Mouse (Mus musculus) hindbrain, embryonic 10.5 days (tissue): ENCODE data around the gene 0610010K14Rik. TPM values are rescaled to one million over a fixed set of nuclear protein-coding genes. Genes with fewer than 3 reads are reported as not detected.
A peak's percentile ranks its signal among the peaks of the same experiment; 100 is the strongest.

Experiments used
- DNase-seq: peaks from one replicate; pipeline ENCODE4 v3.0.0-alpha.2; 2017; ENCODE audit warnings: low spot score
- H3K27ac ChIP-seq: fragments of 300-500 bp; sonication (generic); 2 replicates; pipeline ENCODE4 v1.5.1; 2016; ENCODE audit warnings: mild to moderate bottlenecking, moderate library complexity
- H3K27me3 ChIP-seq: fragments of 300-500 bp; sonication (generic); 2 replicates; pipeline ENCODE4 v1.6.1; 2016; ENCODE audit warnings: mild to moderate bottlenecking; ENCODE audit not compliant: poor library complexity, insufficient read depth, severe bottlenecking
- H3K36me3 ChIP-seq: fragments of 300-500 bp; sonication (generic); 2 replicates; pipeline ENCODE4 v1.6.1; 2016; ENCODE audit warnings: mild to moderate bottlenecking, moderate library complexity
- H3K4me1 ChIP-seq: fragments of 300-500 bp; sonication (generic); replicated peaks from 2 replicates; pipeline ENCODE4 v1.6.1; 2016; ENCODE audit warnings: mild to moderate bottlenecking
- H3K4me3 ChIP-seq: fragments of 300-500 bp; sonication (generic); 2 replicates; pipeline ENCODE4 v1.5.1; 2016; ENCODE audit warnings: mild to moderate bottlenecking, moderate library complexity
- H3K9me3 ChIP-seq: fragments of 300-500 bp; sonication (generic); 2 replicates; pipeline ENCODE4 v1.6.1; 2016; ENCODE audit warnings: mild to moderate bottlenecking, moderate library complexity
- WGBS: fragments of 180-500 bp; shearing (Covaris S2); methylation state at CpG from one replicate; pipeline ENCODE4 v1.1.7; 2016; 5-methylcytosine and 5-hydroxymethylcytosine counted together
- polyA plus RNA-seq: library from polyadenylated mRNA; unstranded; fragments of >200 nt; fragmentation: Nextera tagmentation; extraction: Ambion mirVana; gene quantifications from 2 replicates; pipeline ENCODE4 v1.2.1, GENCODE M21; 2016

Gene 0610010K14Rik
- polyA plus RNA-seq, 1 experiment from 2014 or later, result 261 TPM

GRCm38 (mm10) chr11:70208778-70209388, 28.8 kb downstream of the 0610010K14Rik start:
- Histone ChIP-seq H3K27ac (no peak overlapping the region), H3K9me3 (no peaks in the 10 kb centered on the region), H3K4me1 (peaks cover 4% of the 10 kb centered on the region), H3K36me3 (no peaks in the 10 kb centered on the region), H3K27me3 (peaks cover 20% of the 10 kb centered on the region), H3K4me3 (no peak overlapping the region)
- 75% methylated on average over 5 of the region's 5 CpGs for WGBS
- DNase-seq, result no peak

GRCm38 (mm10) chr11:70207283-70207682, 30.4 kb downstream of the 0610010K14Rik start:
- Histone ChIP-seq H3K4me3 (no peak overlapping the region), H3K27me3 (peaks cover 4% of the 10 kb centered on the region), H3K27ac (no peak overlapping the region), H3K4me1 (no peaks in the 10 kb centered on the region), H3K9me3 (no peaks in the 10 kb centered on the region), H3K36me3 (no peaks in the 10 kb centered on the region)
- WGBS, result 89% methylated on average over 7 of the region's 7 CpGs
- DNase-seq, result no peak

- H3K4me1 ChIP-seq, result no peaks in the 10 kb centered on the region
- WGBS, result 81% methylated on average over 2 of the region's 2 CpGs
Measured at GRCm38 (mm10) chr11:70206801-70207200, 30.9 kb downstream of the 0610010K14Rik start.

GRCm38 (mm10) chr11:70201691-70202090, 36.0 kb downstream of the 0610010K14Rik start:
- peaks cover 12% of the 10 kb centered on the region; the same call in 1 of the 2 replicates for H3K4me1 ChIP-seq
- peak; percentile 84 for DNase-seq
- WGBS, result 41% methylated on average over 5 of the region's 5 CpGs

More at GRCm38 (mm10) chr11:70206801-70207200, 30.9 kb downstream of the 0610010K14Rik start:
- DNase-seq, result no peak
- H3K27ac ChIP-seq, result no peak overlapping the region
- H3K36me3 ChIP-seq, result no peaks in the 10 kb centered on the region
- H3K9me3 ChIP-seq, result no peaks in the 10 kb centered on the region
- H3K27me3 ChIP-seq, result no peaks in the 10 kb centered on the region
- H3K4me3 ChIP-seq, result no peak overlapping the region

GRCm38 (mm10) chr11:70200036-70200608, 37.6 kb downstream of the 0610010K14Rik start:
- peaks cover 12% of the 10 kb centered on the region; the same call in 1 of the 2 replicates for H3K4me1 ChIP-seq
- no peaks in the 10 kb centered on the region for H3K36me3 ChIP-seq
- no peak overlapping the region for H3K4me3 ChIP-seq
- no peak for DNase-seq
- H3K27me3 ChIP-seq, result no peaks in the 10 kb centered on the region
- 86% methylated on average over 5 of the region's 5 CpGs for WGBS
- no peaks in the 10 kb centered on the region for H3K9me3 ChIP-seq
- H3K27ac ChIP-seq, result no peak overlapping the region

More at GRCm38 (mm10) chr11:70201691-70202090, 36.0 kb downstream of the 0610010K14Rik start:
- H3K9me3 ChIP-seq, result no peaks in the 10 kb centered on the region
- no peaks in the 10 kb centered on the region for H3K36me3 ChIP-seq
- no peak overlapping the region for H3K27ac ChIP-seq
- no peak overlapping the region for H3K4me3 ChIP-seq
- H3K27me3 ChIP-seq, result no peaks in the 10 kb centered on the region

- H3K36me3 ChIP-seq, result no peaks in the 10 kb centered on the region
- no peak overlapping the region for H3K27ac ChIP-seq
- no peaks in the 10 kb centered on the region for H3K9me3 ChIP-seq
- DNase-seq, result no peak
- 85% methylated on average over 8 of the region's 8 CpGs for WGBS
- H3K4me3 ChIP-seq, result no peak overlapping the region
- no peaks in the 10 kb centered on the region for H3K27me3 ChIP-seq
- peaks cover 12% of the 10 kb centered on the region; the same call in 1 of the 2 replicates for H3K4me1 ChIP-seq
Measured at GRCm38 (mm10) chr11:70199107-70199506, 38.6 kb downstream of the 0610010K14Rik start.

- H3K27ac ChIP-seq, result no peak overlapping the region
- H3K36me3 ChIP-seq, result no peaks in the 10 kb centered on the region
- DNase-seq, result no peak
- H3K9me3 ChIP-seq, result no peaks in the 10 kb centered on the region
- H3K27me3 ChIP-seq, result no peaks in the 10 kb centered on the region
- 91% methylated on average over 3 of the region's 3 CpGs for WGBS
- no peak overlapping the region for H3K4me3 ChIP-seq
- peaks cover 12% of the 10 kb centered on the region; the same call in 1 of the 2 replicates for H3K4me1 ChIP-seq
Measured at GRCm38 (mm10) chr11:70198332-70198731, 39.4 kb downstream of the 0610010K14Rik start.

GRCm38 (mm10) chr11:70193354-70194285, 44.1 kb downstream of the 0610010K14Rik start:
- no peak for DNase-seq
- H3K27ac ChIP-seq, result no peak overlapping the region
- H3K9me3 ChIP-seq, result no peaks in the 10 kb centered on the region
- H3K36me3 ChIP-seq, result no peaks in the 10 kb centered on the region
- 63% methylated on average over 11 of the region's 11 CpGs for WGBS
- no peak overlapping the region for H3K4me3 ChIP-seq
- H3K27me3 ChIP-seq, result no peaks in the 10 kb centered on the region
- no peaks in the 10 kb centered on the region for H3K4me1 ChIP-seq

GRCm38 (mm10) chr11:70192157-70192556, 45.6 kb downstream of the 0610010K14Rik start:
- 85% methylated on average over 4 of the region's 4 CpGs for WGBS

GRCm38 (mm10) chr11:70191188-70191587, 46.5 kb downstream of the 0610010K14Rik start:
- no peak overlapping the region for H3K4me3 ChIP-seq
- H3K27ac ChIP-seq, result no peak overlapping the region
- no peaks in the 10 kb centered on the region for H3K9me3 ChIP-seq
- no peak for DNase-seq
- H3K4me1 ChIP-seq, result no peaks in the 10 kb centered on the region
- 84% methylated on average over 6 of the region's 6 CpGs for WGBS
- H3K27me3 ChIP-seq, result no peaks in the 10 kb centered on the region
- no peaks in the 10 kb centered on the region for H3K36me3 ChIP-seq

More at GRCm38 (mm10) chr11:70192157-70192556, 45.6 kb downstream of the 0610010K14Rik start:
- Histone ChIP-seq H3K27ac (no peak overlapping the region), H3K27me3 (no peaks in the 10 kb centered on the region), H3K4me1 (no peaks in the 10 kb centered on the region), H3K9me3 (no peaks in the 10 kb centered on the region), H3K4me3 (no peak overlapping the region), H3K36me3 (no peaks in the 10 kb centered on the region)
- no peak for DNase-seq

GRCm38 (mm10) chr11:70189319-70190134, 48.2 kb downstream of the 0610010K14Rik start:
- 88% methylated on average over 28 of the region's 28 CpGs for WGBS
- no peaks in the 10 kb centered on the region for H3K4me1 ChIP-seq
- H3K36me3 ChIP-seq, result no peaks in the 10 kb centered on the region
- DNase-seq, result no peak
- no peaks in the 10 kb centered on the region for H3K27me3 ChIP-seq
- no peak overlapping the region for H3K27ac ChIP-seq
- H3K4me3 ChIP-seq, result no peak overlapping the region
- no peaks in the 10 kb centered on the region for H3K9me3 ChIP-seq
